Mouse (Mus musculus) frontal cortex, postnatal 36 days (tissue): ENCODE measurements around the gene Pid1.
A peak's percentile ranks its signal among the peaks of the same experiment; 100 is the strongest.
"Not testable (repeated sequence)": the region's sequence is repeated elsewhere in the genome, so short reads cannot be mapped to it uniquely, and the experiment has no call there.

Source experiments
- DNase-seq, 2 experiments: peaks; one replicate each; pipeline ENCODE4 v3.0.0; 2022; ENCODE audit warnings: low spot score in 2 of 2

Pid1 gene

DNA sequence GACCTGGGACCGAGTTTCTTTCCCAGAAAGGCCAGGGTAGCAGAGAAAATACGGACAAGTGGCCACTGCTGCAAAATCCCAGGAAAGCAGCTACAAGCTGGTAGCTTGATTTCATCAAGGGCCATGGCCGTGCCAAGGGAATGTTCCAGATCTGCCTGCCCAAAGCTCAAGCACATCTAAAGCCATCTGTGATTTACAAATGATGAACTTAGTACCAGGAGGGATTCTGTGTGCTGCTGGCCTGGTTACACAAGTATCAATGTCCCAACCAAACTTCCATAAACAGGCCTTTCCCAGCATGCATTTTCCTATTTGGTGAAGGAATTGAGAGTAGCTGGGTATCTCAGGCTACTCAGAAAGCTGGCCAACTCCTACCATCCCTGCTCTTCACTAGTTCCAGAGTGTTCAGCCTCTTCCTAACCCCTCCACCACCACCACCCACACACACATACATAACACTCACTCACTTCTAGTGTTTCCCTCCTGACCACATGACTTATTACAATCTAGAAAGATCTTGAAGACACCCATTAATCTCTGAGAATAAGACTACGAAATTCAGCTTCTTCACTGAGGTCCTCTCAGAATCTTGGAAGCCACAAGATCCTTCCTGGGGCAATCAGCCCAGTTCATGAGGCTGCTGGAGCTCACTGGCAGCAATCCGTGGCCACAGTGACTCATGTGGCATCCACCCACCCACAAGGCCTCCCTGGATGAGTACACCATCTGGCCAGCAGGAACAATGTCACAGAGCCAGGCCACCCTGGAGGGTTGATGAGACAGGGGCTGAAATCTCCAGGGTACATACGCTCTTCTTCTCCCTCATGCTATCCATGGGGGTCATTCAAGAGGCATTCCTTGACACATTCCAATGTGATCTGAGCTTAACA lies 4.1 kb downstream of the Pid1 start:
- DNase-seq, result no peak

DNA sequence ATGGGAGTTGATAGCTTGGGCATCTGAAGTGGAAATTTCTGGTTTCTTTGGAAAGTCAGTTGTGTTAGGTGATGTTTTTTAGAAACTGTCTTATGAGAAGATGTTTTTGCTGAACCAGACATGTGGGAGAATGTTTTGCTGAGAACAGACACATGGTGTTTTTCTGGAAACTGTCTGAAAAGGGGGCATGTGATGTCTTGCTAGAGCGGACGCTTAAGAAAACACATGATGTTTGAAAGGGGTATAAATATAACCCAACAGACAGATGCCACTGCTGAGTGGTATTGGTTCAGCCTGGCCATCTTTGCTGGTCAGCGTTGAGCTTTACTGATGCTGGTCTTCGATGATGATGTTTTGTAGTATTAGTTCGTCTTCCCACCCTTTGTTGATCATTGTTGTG lies 6.8 kb downstream of the Pid1 start:
- DNase-seq, result no peak

DNA sequence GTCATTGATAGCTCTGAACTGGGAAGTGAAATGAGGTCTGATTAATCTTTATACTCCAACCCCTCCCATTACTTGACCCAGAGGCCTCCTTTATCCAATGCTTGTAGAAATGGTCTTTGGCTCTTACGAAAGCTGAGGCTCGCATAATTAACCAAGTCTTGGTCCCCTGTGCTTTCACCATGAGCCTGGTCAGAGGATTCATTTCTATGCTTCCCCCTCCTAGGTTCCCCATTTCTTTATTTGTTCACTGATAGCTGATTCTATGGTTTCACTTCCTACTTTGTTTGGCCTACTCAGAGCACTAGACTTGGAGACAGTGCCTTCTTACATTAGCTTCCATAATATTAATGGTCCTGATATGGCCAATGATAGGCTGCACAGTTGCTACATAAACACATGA lies 13.7 kb downstream of the Pid1 start:
- no peak for DNase-seq

DNA sequence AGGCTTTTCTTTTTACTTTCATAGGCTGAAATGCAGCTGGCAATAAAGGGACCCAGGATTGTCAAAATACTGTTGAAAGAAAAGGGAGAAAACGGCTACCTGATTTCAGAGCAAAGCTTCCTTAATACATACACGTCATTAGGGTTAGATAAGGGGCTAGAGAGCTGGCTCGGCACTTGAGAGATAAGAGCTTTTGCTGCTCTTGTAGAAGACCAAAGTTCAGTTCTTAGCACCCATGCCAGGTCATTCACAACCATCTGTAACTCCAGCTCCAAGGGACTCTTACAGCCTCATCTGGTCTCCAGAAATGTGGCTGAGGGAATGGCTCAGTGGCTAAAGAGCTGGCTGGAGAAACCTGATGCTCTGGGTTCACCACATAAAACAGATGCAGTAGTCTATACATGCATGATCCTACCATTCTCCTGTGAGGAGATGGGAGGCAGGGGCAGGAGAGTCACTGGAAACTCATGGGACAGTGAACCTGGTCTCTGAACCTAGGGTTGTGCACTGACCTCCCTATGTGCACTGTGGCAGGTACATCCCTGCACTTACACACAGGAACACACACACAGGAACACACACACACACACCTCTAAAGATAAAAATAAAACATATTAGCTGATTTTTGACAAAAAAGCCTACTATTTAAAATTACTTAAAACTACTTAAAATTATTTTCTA lies 16.0 kb downstream of the Pid1 start:
- no peak for DNase-seq

DNA sequence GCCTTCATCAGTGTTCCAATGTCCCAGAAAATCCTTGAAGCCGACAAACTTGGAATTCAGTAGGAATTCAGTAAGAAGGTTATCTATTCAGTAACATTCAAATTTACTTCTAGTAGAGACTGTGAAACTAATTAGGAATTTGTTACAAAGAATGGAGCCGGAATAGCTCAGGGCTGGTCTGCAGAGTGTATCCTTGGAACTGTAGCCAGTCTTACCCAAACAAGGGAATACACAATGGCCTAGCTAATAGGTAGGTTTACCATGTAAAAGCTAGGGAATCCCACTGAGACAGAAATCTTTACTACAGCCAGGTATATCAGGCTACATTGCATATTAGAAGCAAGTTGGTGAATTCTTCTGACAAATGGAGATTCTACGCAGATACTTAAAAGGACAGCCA lies 31.2 kb downstream of the Pid1 start:
- not testable (repeated sequence) for DNase-seq

DNA sequence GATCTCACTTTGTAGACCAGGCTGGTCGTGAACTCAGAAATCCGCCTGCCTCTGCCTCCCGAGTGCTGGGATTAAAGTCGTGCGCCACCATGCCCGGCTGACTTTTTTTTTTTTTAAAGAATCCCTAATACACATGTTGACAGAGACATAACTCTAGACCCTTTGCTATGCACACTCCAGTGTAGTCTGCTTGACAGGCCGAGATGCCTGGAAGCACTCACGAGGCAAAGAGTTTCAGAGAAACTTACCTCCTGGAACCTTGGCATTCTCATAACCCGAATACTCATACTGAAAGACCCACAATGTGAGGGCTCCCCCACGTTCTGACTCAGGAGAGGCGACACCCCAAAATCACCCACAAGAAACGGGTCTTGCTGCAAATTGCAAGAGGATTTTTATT lies 32.1 kb downstream of the Pid1 start:
- not testable (repeated sequence) for DNase-seq

DNA sequence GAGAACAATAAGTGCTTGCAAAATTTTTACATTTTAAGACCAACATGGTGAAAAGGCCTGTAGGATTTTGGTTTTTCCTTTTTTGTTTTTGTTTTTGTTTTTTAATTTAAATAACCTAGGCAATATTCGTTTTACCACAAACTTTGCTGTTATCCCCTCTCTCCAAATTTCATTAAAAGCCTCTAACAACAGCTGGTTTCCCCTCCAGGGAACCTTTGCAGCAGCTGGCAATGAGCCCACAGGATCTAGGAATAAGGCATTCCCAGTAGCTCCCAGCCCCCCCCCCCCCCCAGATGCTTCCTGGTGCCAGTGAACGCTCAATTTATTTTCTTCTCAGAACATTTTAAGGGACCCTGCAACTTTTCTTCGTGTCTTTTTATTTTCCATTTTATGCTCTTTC lies 38.7 kb downstream of the Pid1 start:
- no peak for DNase-seq

DNA sequence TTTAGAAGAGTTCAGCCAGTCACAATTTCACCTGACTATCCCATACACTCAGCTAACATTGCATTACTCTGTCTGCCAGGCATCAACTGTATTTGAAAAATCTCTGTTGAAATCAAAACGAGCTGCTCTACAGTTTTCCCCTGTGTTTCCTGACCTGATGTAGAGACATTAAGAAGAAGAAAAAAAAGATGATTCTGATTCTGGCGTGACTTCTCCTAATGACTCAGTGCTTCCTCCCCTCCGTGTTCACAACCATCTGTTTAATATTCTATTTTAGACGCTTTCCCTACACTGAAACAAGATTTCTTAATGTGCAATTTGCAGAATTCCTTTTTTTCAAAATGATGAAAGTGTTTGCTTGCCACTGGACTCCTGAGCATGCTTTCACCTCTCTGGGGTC lies 42.7 kb downstream of the Pid1 start:
- DNase-seq, result no peak

DNA sequence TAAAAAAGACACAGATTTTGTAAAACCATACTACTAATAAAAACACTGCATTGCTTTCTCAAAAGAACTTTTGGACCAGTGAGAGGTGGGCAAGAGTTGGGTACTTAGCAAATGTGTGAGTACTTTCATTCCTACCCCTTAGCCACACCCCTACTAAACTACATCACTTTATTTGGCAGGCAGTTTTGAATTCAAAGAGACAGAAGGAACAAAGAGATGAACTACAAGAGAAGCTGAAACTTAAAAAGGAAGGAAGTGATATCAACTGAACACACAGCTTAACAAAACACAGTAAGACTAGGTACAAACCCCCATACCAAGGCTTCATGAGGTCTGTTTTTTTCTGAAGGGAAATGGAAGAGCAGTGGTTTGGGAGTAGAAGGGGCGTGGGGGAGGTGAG lies 45.4 kb downstream of the Pid1 start:
- DNase-seq, result no peak

DNA sequence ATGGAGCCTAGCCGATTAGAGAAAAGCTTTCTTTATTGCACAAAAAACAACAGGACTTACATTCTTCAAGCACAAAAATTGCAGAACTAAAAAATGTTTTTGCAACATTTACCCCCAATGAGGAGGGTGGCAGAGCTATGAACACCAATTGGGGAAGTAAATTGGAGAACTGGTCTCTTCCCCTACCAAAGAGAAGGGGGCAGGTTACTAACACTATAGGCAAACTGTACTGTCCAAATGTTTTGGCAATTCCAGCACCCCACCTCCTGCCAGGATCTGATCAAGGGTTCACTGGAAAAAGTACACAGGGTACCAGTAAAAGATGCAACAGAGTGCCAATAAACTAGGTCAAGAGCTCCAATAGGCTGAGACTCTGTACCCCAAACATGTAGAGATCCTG lies 46.2 kb downstream of the Pid1 start:
- DNase-seq, result no peak

DNA sequence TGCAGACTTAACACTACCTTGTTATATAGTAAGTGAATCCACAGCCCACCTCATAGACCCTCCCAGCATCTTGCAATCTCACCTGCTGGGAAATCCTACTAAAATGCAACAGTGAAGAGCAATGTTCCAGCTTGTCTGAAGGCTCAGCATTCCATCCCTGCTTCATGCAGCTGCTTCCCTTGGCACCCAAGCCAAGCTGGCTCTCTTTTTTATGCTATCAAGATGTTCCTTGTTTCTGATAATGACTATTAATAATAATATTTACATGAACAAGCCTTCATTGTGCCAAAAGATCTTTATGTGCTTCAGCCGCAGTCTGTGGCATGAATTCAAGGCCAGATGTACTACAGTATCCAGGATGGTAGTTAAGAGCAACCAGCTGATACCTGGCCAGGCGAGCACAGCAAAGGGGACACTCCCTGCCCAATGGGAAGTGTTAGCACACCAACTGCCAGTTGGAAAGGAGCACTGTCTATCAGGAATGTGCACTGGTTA lies 54.0 kb downstream of the Pid1 start:
- no peak for DNase-seq

DNA sequence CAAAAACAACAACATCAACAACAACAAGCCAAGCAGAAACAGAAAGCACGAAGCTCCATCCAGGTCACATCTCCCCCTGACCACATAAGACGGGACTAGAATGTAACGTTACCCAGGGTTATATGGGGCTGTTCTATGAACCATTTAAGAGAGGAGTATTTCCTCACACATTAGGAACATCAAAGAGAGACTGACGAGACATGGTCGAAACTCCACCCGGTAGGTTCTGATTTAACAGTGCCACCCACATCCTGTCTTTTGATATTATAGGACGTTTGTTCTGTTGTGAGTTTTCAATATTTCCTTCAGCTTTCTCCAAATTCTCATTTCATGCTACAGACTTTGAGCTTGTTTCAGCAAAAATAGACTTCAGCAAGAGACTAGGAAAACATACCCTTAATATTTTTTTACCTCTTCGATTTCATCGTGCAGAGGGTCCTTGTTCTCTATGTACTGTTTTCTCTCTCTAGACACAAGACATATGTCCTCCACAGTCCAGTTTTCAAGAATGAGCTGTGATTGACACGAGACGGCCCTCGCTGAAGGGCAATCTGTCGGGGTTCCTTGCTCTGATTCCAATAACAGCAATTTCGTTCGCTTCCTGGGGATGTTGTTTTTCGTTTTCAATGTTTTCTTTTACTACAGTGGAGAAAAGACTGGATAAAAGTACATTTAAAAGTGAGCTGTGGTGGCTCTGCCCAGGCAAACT lies 58.1 kb downstream of the Pid1 start:
- no peak for DNase-seq

DNA sequence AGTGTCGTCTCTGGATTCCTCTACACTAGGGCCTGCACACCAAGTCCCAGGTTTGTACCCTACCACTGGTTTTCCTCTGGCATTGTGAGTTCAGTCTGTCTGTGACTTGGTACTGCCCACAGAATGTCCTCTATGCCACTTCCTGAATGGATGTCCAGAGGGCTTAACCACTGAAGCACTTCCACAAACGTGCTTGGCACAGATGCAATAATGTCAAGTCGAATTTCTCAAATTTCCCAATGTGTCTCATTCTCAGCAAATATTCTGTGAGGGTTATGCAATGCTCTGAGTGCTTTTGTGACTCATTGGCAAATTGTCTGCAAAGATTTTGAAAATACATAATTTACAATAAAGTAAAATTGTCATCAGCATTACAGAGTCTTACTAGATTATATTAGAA lies 61.2 kb downstream of the Pid1 start:
- no peak for DNase-seq

DNA sequence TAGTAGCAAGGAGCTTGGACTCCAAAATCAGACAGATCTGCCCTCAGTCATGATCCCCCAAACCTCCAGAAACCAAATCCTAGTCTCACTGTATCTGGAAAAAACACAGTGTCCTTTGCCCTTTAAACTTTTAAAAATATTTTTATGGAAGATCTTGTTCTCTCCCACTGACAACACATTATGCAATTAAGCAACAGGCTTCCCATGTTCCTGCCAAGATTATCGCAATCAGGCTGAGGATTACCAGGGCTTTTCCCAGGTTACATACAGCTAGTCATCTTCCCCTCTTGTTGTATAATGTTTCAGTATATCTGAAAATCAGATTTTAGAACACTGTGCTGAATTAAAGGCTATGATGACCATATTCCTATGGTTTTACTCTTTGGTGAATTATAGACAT lies 64.3 kb downstream of the Pid1 start:
- no peak for DNase-seq

DNA sequence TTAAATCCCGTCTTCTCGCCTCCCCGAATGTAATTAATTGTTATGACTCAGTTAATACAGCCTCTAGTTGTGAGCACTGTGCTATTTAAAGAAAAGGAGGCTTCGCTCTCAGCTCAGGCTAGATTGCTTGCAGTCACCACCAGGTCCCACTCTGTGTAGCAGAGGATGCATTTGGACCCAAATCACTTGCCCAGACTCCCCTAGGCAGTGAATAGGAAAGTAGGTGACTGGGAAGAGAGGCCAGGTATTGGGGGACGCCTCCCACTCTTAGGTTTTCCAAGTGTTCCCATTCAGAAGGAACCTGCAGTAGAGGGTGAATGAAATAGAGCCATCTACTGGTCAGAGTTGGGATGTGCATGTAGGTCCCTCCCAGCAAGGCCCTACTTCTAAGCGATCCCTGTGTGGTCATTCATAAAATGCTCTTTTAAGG lies 77.3 kb downstream of the Pid1 start:
- DNase-seq, result peak; percentile 71 to 84

DNA sequence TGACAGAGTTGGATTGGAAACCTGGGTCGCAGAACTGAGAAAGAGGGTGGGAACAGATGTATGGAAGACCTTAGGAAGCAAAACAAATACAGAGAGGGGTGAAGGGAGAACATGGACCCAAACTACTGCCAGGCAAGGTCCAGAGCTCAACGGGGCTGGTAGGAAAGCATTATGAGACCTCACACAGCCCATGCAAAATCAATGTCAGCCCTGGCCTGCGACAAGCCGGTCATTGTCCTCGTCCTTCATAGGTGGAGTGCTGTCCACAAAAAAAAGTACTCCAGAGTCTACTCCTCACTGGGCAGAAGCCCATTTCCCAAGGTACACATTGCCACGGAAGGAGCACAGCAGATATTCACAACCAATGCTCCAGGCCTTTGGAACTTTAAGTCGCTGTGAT lies 78.4 kb downstream of the Pid1 start:
- no peak for DNase-seq

DNA sequence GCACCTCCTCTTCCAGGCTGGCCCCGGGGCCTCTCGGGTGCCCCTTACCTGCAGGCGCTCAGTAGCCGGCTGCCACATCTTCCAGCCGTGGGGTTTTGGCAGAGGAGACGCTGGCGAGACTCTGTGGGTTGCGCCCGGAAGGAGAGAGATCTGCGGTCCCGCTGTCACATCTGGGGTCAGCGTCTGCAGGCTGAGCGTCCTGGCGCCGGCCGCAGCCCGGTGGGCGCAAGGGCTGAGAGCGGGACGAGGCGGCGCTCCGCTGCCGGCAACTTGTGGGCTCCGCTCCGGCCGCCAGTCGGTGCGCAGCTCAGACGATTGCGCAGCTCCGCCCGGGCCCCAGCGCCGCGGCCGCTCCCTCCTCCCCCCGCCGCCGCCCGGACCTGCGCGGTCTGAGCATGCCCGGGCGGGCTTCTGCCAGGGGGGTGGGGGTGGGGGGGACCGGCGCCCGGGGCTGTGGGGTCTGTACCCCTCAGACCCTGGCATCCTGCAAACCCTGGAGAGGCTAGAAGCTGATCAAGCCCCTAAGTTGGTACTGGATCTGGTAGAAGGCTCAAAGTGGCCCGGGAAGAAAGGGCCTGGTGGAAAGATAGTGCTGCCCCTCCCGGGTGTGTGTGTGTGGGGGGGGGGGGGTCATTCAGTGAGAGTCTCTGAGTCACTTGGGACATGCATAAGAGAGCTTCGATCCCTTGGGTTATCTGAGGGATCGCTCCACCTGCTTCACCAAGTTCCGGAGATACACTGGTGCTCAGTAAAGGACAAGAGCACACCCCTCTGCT lies 79.5 kb downstream of the Pid1 start:
- peak; percentile 55 to 65 for DNase-seq

DNA sequence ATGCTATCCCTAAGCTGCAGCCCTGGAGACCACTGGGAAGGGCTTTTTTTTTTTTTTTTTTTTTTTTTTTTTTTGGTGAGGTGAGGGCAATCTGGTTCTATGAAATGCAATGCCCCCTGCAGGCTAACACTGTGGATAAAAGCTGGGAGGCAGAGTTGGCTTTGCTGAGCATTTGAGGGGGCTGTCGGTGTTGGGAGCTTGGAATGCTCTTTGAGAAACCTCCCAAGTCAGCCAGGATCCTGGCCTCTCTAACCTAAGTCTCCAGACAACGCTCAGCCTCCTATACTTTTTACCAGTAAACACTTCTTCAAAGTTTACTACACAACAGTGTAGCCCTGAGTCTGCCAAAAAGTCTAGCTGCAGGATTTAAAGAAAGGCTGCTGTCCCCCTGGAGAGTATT lies 80.9 kb downstream of the Pid1 start:
- peak in 1 of 2 experiments; percentile 53 for DNase-seq

DNA sequence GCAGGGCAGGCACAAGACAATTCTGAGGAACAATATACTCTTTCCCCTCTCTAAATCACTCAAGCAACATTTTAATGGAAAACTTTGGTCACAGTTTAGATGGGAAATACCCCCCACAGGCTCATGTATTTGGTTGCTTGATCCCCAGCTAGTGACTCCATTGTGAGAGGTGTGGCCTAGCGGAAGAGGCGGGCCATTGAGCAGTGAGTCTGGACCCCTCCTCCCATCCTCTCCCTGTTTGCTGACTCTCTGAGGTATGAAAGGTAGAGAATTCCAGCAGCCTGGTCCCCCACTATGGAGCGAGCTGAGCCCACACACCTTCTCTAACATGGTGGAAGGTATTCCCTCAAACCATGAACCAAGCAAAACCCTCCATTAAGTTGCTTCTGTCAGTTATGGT lies 83.8 kb downstream of the Pid1 start:
- no peak for DNase-seq

DNA sequence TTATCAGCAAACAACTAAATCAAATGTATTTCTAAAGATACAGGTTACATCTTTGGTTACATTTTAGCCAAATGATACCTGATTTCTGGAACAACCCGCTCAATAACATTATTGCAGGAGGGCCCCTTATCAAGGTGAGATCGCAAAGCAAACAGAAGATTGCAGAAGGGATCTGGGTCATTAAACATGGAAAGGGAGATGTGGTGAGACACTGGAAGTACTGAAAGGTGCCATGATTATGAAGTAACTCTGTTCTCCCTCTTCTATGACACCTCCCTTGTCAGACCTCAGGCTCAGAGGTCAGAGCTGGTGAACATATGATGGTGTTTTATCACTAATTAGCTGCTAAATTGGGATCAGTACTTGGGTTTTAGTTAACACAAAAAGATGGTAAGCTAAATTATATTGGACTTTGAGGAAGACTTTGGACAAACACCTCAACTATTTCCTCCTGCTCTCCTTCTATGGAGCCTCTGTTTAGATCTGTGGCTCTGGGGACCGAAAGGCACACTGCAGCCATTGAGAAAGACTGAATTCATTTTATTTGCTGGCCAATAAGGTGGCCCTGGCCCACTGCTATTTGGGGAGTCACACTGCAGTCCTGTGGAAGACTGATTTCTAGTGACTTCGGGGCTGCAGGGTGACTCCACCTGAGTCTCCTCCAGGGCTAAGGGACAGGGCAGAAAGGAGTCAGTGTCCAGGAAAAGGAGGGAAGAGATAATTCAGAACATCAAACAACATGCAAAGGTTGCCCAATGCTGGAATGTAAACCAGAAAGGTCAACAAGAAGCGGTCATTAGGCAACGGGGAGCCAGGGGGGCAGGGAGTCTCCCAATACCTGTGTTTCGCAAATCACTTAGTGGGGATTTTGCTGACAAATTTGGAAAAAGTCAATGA lies 85.4 kb downstream of the Pid1 start:
- no peak for DNase-seq

DNA sequence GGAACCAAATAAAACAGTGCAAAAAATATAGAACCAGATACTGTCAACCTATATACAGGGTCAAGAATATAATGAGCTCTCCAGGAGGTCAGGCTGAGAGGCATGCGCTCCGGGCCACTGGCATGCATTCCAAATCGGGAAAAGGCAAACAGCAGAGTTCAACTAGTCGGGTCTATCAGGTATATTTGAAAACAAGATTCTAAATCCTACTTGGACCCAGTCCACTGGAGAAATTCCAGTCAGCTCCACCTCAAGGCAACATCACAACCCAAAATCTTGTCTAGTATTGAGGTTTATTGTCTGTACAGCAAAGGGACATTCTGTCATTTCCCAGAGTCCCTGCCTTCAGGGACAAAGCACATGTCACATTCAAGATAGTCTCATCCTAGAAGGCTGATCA lies 91.0 kb downstream of the Pid1 start:
- no peak for DNase-seq
